ENCODE assay signal across 31 mouse cellular contexts in the genomic region with DNA sequence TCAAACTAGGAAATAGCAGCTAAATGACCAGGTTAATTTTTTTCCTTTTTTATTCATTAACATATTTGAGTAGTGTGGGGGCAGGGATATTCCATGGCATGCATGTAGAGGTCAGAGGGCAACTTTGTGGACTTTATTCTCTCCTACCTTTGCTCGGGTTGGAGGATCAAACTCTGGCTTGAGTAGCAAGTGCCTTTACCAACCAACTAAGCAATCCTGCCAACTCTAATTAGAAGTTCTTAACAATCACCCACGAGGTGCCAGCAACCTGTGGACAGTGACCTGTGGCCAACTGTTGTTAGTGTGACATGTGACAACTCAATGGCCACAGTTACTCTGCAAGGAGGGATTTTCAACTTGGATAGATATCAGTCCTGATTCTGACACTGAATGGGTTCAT. TPM values are rescaled to one million over a fixed set of nuclear protein-coding genes. Genes with fewer than 3 reads are reported as not detected.
A peak's percentile ranks its signal among the peaks of the same experiment; 100 is the strongest.
DNase-seq lines count a peak whose midpoint lies in the region; ATAC-seq and TF ChIP-seq lines count a peak whose summit lies in the region.
"Had no signal": no experiment of that assay in that cellular context is flagged by ENCODE, and none has a peak within 500 bp of the region (broad histone marks: within the 10 kb centered on the region; RNA-seq: fewer than 3 reads in every experiment).

No protein-coding gene starts in this region.

- H3K4me3 ChIP-seq in intestine, postnatal 0 days (ENCODE audit: low read depth, low read length): no peak overlapping the region
- no peak overlapping the region for H3K4me3 ChIP-seq in intestine, embryonic 16.5 days (ENCODE audit: low read length)
- no peak overlapping the region for H3K4me3 ChIP-seq in liver, postnatal 0 days (ENCODE audit: low read depth, low read length)
- no peak overlapping the region for H3K4me3 ChIP-seq in liver, embryonic 11.5 days (ENCODE audit: low read depth, low read length)
- H3K4me3 ChIP-seq: forebrain, embryonic 13.5 days; heart, embryonic 12.5 days; liver, embryonic 12.5 days; midbrain, embryonic 13.5 days; neural tube, embryonic 15.5 days had no signal

- H3K9ac ChIP-seq in intestine, postnatal 0 days (ENCODE audit: low read depth, low read length): no peak overlapping the region
- H3K9ac ChIP-seq in intestine, embryonic 16.5 days (ENCODE audit: low read depth, low read length): no peak overlapping the region
- no peak overlapping the region for H3K9ac ChIP-seq in liver, postnatal 0 days (replicated peaks)
- no peak overlapping the region for H3K9ac ChIP-seq in liver, embryonic 11.5 days (ENCODE audit: low read depth, low read length)
- H3K9ac ChIP-seq: forebrain, embryonic 13.5 days; heart, embryonic 12.5 days; liver, embryonic 12.5 days; midbrain, embryonic 13.5 days; neural tube, embryonic 15.5 days had no signal

- no peak overlapping the region for H3K4me2 ChIP-seq in intestine, postnatal 0 days (replicated peaks; ENCODE audit: low read depth)
- no peak overlapping the region for H3K4me2 ChIP-seq in intestine, embryonic 16.5 days (ENCODE audit: low read depth, low read length)
- H3K4me2 ChIP-seq in liver, postnatal 0 days (ENCODE audit: low read depth, low read length): no peak overlapping the region
- no peak overlapping the region for H3K4me2 ChIP-seq in liver, embryonic 11.5 days
- H3K4me2 ChIP-seq: forebrain, embryonic 13.5 days; heart, embryonic 12.5 days; liver, embryonic 12.5 days; midbrain, embryonic 13.5 days; neural tube, embryonic 15.5 days had no signal

- 34% methylated on average over 2 of the region's 2 CpGs for WGBS in intestine, postnatal 0 days
- 60% methylated on average over 2 of the region's 2 CpGs for WGBS in intestine, embryonic 16.5 days
- WGBS in liver, postnatal 0 days (ENCODE audit: insufficient replicate concordance): 33% methylated on average over 2 of the region's 2 CpGs
- 58% methylated on average over 2 of the region's 2 CpGs for WGBS in liver, embryonic 11.5 days

- H3K9me3 ChIP-seq in intestine, postnatal 0 days (ENCODE audit: control insufficient read depth): no peaks in the 10 kb centered on the region
- H3K9me3 ChIP-seq in intestine, embryonic 16.5 days (ENCODE audit: control insufficient read depth, low read length): no peaks in the 10 kb centered on the region
- no peaks in the 10 kb centered on the region for H3K9me3 ChIP-seq in liver, postnatal 0 days (ENCODE audit: low read length)
- no peaks in the 10 kb centered on the region for H3K9me3 ChIP-seq in liver, embryonic 11.5 days (ENCODE audit: control insufficient read depth, low read length)
- H3K9me3 ChIP-seq: forebrain, embryonic 13.5 days; heart, embryonic 12.5 days; liver, embryonic 12.5 days; midbrain, embryonic 13.5 days; neural tube, embryonic 15.5 days had no signal

- peak; percentile 37; the same call in 1 of the 2 replicates for ATAC-seq in intestine, postnatal 0 days
- no peak for ATAC-seq in intestine, embryonic 16.5 days
- peak; percentile 40; the same call in 1 of the 2 replicates for ATAC-seq in liver, postnatal 0 days
- no peak for ATAC-seq in liver, embryonic 11.5 days (replicated peaks; ENCODE audit: low FRiP score)
- ATAC-seq: forebrain, embryonic 13.5 days; hindbrain, embryonic 16.5 days; liver, embryonic 12.5 days; lung, postnatal 0 days; midbrain, embryonic 13.5 days; Patski had no signal

- DNase-seq in liver, postnatal 0 days: no peak
- DNase-seq in liver, embryonic 11.5 days (ENCODE audit: low spot score): no peak
- peak; percentile 61 to 84 for DNase-seq in kidney, postnatal 36 days
- no peak for DNase-seq in adrenal gland, postnatal 10 days
- DNase-seq in spleen, adult 18-20 months: no peak
- DNase-seq: adrenal gland, postnatal 14 days; cerebellum, adult 11 months; cerebellum, adult 9-10 months; cerebellum, postnatal 36 days; gastrocnemius, postnatal 10 days; lung, adult 18-20 months; retina, postnatal 1 day; right cerebral cortex, postnatal 14 days; thymus, adult 18-20 months; thymus, postnatal 25 days had no signal

- H3K27ac ChIP-seq in intestine, postnatal 0 days (ENCODE audit: low read depth, low read length): no peak overlapping the region
- no peak overlapping the region for H3K27ac ChIP-seq in intestine, embryonic 16.5 days (ENCODE audit: low read length)
- no peak overlapping the region for H3K27ac ChIP-seq in liver, postnatal 0 days (ENCODE audit: low read depth)
- H3K27ac ChIP-seq in liver, embryonic 11.5 days (ENCODE audit: low read depth, low read length): no peak overlapping the region
- H3K27ac ChIP-seq: forebrain, embryonic 13.5 days; liver, embryonic 12.5 days; macrophage; midbrain, embryonic 13.5 days; neural tube, embryonic 15.5 days; stomach, postnatal 0 days had no signal

- TF ChIP-seq CTCF in intestine, postnatal 0 days (IDR thresholded peaks at IDR 0.05; ENCODE audit: low read depth): no peak
- no peak for TF ChIP-seq CTCF in liver, postnatal 0 days (IDR thresholded peaks at IDR 0.05; ENCODE audit: low read depth)

- no peak for TF ChIP-seq EP300 in liver, postnatal 0 days (IDR thresholded peaks at IDR 0.05; ENCODE audit: low read depth)

- H3K27me3 ChIP-seq in intestine, postnatal 0 days (replicated peaks; ENCODE audit: control insufficient read depth, insufficient read depth, low read length): no peaks in the 10 kb centered on the region
- H3K27me3 ChIP-seq in intestine, embryonic 16.5 days (replicated peaks; ENCODE audit: control insufficient read depth, insufficient read depth, low read length): no peaks in the 10 kb centered on the region
- H3K27me3 ChIP-seq in liver, postnatal 0 days (ENCODE audit: insufficient read depth, low read length): no peaks in the 10 kb centered on the region
- H3K27me3 ChIP-seq in liver, embryonic 11.5 days (replicated peaks; ENCODE audit: control insufficient read depth, insufficient read depth, low read length): no peaks in the 10 kb centered on the region
- H3K27me3 ChIP-seq: forebrain, embryonic 13.5 days; heart, embryonic 12.5 days; liver, embryonic 12.5 days; midbrain, embryonic 13.5 days; neural tube, embryonic 15.5 days; Patski had no signal

- H3K4me1 ChIP-seq in intestine, postnatal 0 days (replicated peaks; ENCODE audit: control insufficient read depth, insufficient read depth, low read length): peaks cover 10% of the 10 kb centered on the region; the same call in 1 of the 2 replicates
- H3K4me1 ChIP-seq in intestine, embryonic 16.5 days (ENCODE audit: control insufficient read depth, insufficient read depth, low read length): peaks cover 20% of the 10 kb centered on the region
- H3K4me1 ChIP-seq in liver, postnatal 0 days (ENCODE audit: insufficient read depth): peaks cover 11% of the 10 kb centered on the region
- H3K4me1 ChIP-seq in liver, embryonic 11.5 days (replicated peaks; ENCODE audit: control insufficient read depth, insufficient read depth, low read length): no peaks in the 10 kb centered on the region
- H3K4me1 ChIP-seq: forebrain, embryonic 13.5 days; midbrain, embryonic 13.5 days; neural tube, embryonic 15.5 days had no signal

- H3K36me3 ChIP-seq in intestine, postnatal 0 days (ENCODE audit: control insufficient read depth, insufficient read depth): no peaks in the 10 kb centered on the region
- H3K36me3 ChIP-seq in intestine, embryonic 16.5 days (ENCODE audit: control insufficient read depth, insufficient read depth, low read length): no peaks in the 10 kb centered on the region
- no peaks in the 10 kb centered on the region for H3K36me3 ChIP-seq in liver, postnatal 0 days (replicated peaks; ENCODE audit: insufficient read depth, low read length)
- H3K36me3 ChIP-seq in liver, embryonic 11.5 days (ENCODE audit: control insufficient read depth, insufficient read depth, low read length): no peaks in the 10 kb centered on the region
- H3K36me3 ChIP-seq: heart, embryonic 12.5 days; liver, embryonic 12.5 days; midbrain, embryonic 13.5 days; neural tube, embryonic 15.5 days had no signal

RNA-seq across cellular contexts. Expression of a gene that starts 24.0 kb away (rescaled TPM):
- polyA plus RNA-seq in intestine, postnatal 0 days (2015; fragmentation: Nextera tagmentation; extraction: Ambion mirVana): 12.9 and 13.4 TPM in 2 replicates
- 28.7 and 31.7 TPM in 2 replicates for polyA plus RNA-seq in intestine, embryonic 16.5 days (2015; fragmentation: Nextera tagmentation; extraction: Ambion mirVana)
- 6.5 and 7.0 TPM in 2 replicates for polyA plus RNA-seq in liver, postnatal 0 days (2015; fragmentation: Nextera tagmentation; extraction: Ambion mirVana)
- polyA plus RNA-seq in liver, embryonic 11.5 days (2014; fragmentation: Nextera tagmentation; extraction: Ambion mirVana): 20.4 and 21.0 TPM in 2 replicates
- 10 to 100 TPM; 33.1 to 43.1 TPM for total RNA-seq in adrenal gland, postnatal 10 days (2021)

RNA-seq across cellular contexts. Expression of a gene that starts 52.3 kb away (rescaled TPM):
- 110 and 119 TPM in 2 replicates for polyA plus RNA-seq in intestine, postnatal 0 days (2015; fragmentation: Nextera tagmentation; extraction: Ambion mirVana)
- 24.9 and 40.5 TPM in 2 replicates for polyA plus RNA-seq in intestine, embryonic 16.5 days (2015; fragmentation: Nextera tagmentation; extraction: Ambion mirVana)
- 1.3 and 1.4 TPM in 2 replicates for polyA plus RNA-seq in liver, postnatal 0 days (2015; fragmentation: Nextera tagmentation; extraction: Ambion mirVana)
- 0.47 and 0.84 TPM in 2 replicates for polyA plus RNA-seq in liver, embryonic 11.5 days (2014; fragmentation: Nextera tagmentation; extraction: Ambion mirVana)
- under 1 TPM; 0.79 to 0.84 TPM for total RNA-seq in adrenal gland, postnatal 10 days (2021)
- total RNA-seq: gastrocnemius, postnatal 10 days; hematopoietic stem cell, adult 5-6 weeks; left cerebral cortex, adult 18-20 months; MEL had no signal
- polyA plus RNA-seq: heart, embryonic 12.5 days; limb, embryonic 11.5 days; lung, postnatal 0 days had no signal

Comparison
In these comparisons a context has a peak if more than half of its experiments do, and no peak if none do; other contexts are left out.
1. ATAC-seq: peak in intestine, postnatal 0 days (single experiment) and liver, postnatal 0 days (single experiment); none in intestine, embryonic 16.5 days (single experiment) and liver, embryonic 11.5 days (single experiment).
2. DNase-seq: peak in kidney, postnatal 36 days (2 of 2); none in liver, postnatal 0 days (single experiment), liver, embryonic 11.5 days (single experiment), adrenal gland, postnatal 10 days (single experiment) and spleen, adult 18-20 months (0 of 2).
3. RNA of a gene that starts 52.3 kb away (polyA plus RNA-seq): 110 to 119 TPM in intestine, postnatal 0 days and 24.9 to 40.5 TPM in intestine, embryonic 16.5 days; 1.3 to 1.4 TPM in liver, postnatal 0 days and 0.47 to 0.84 TPM in liver, embryonic 11.5 days; every median in the first group is over 10 times any median in the second.